Mouse (Mus musculus): ENCODE results near the gene Tmub1. TPM values are rescaled to one million over a fixed set of nuclear protein-coding genes. Genes with fewer than 3 reads are reported as not detected.
A peak's percentile ranks its signal among the peaks of the same experiment; 100 is the strongest.

Tmub1 gene
- total RNA-seq, 4 experiments from 2014 or later = 18.4 to 19.9 (median 19.3) TPM

DNA sequence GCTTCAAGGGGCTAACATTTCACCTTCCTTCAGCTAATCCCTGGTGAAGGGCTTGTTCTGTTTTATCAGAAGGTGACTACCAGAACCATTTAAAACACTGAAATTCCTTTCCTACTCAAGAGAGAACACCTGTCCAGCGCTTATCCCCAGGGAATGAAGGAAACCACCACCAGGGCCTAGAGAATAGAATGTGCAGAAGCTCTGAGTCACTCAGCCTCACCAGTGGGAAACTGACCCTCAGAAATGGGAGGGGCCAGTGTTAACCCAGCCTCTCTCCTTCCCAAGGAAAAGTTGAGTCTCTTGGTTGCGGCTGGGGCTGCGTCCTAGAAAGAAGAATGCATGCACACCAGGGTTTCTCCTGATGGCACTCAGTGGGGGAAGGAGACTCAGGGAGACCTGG is 7.4 kb upstream of the Tmub1 start:
- DNase-seq (ENCODE audit: low spot score in 2 of 2) = no peak

DNA sequence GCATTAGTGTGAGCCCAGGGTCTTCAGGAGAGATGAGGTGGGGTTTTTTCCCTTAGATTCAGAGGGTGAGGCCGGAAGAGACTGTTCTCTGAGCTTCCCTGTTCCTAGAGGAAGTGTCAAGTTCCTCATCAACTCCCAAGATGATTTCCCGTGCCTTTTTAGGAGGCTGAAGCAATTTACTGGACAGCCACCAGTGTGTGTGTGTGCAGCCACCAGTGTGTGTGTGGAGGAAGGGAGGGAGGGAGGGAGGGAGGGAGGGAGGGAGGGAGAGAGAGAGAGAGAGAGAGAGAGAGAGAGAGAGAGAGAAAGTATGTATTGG is 6.3 kb upstream of the Tmub1 start:
- no peak for DNase-seq (ENCODE audit: low spot score in 2 of 2)

DNA sequence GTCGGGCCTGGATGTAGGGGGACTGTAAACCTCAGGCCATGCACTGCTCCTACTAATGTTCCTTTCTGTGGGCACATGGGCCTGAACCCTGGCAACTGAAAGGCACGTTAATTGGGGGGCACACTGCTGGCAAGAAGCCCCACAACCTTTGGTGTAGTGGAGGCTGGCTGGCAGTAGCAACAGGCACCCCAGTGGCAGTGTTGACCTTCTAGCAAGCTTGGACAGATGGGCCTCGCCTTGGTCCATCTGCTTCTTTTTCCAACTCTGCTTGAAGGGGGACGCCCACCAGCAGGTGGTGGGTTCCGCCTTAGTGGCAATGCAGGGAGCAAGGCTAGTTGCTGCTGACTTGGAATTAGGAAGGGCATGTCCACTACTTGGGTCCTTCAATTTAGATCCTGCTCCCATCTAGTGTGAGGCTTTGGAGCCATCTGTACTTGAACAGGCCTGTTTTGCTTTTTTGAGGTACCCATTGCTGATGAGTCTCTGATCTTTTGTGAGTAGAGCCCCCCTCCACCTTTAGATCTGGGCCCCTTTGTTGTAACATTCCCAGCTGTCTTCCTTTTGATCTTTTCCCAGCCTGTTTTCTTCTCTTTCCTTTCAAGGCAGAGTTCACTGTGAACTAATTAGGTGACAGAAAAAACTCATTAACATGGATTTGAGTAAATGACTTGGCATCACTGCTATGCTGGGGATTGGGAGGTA is 5.8 kb upstream of the Tmub1 start:
- no peak for DNase-seq (ENCODE audit: low spot score in 2 of 2)

DNA sequence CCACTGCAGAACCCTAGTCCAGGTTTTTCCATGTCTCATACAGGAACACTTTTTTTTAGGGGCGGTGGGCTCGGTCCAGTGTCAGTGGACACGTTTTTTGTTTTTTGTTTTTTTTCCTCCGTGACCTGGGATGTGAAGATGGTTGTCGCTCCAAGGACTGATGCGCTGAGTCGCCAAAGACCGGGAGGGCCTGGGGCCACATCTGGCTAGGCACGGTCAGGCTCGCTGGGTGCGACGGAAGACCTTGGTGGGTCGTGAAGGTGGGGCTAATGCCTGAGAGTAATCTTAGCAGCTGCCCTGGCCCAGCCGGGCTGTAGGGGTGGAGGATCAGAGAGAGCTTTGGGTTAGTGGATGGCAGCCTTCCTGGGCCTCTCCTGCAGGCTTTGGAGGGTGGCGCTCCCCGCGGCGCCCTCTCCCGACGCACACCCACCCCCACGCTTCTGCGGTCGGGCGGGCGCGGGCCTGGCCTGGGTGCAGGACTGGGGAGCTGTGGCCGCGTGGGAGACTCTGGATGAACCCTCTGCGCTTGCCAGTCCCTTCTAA is 5.1 kb upstream of the Tmub1 start:
- DNase-seq (ENCODE audit: low spot score in 2 of 2) = no peak

DNA sequence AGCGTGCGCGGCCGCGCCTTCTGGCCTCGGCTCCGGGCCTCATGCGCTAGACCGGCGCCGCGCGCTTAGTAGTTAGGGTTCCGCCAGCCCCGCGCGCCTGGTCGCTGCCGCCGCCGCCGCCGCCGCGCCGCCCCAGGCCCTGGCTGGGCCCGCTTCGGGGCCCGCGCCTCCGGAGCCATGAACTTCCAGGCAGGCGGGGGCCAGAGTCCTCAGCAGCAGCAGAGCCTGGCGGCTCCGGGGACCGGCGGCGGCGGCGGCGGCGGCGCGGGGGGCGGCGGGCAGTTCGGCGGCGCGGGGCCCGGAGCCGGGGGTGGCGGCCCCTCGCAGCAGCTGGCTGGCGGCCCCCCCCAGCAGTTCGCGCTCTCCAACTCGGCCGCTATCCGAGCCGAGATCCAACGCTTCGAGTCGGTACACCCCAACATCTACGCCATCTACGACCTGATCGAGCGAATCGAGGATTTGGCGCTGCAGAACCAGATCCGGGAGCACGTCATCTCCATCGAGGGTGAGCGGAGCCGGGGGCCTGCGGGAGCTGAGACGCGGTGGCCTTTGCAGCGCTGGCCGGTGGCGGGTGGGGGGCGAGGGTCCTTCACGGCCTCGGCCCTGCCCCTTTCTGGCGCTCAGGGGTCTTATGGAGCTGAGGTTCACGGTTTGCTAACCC is 4.5 kb upstream of the Tmub1 start, which contains the start of gene Agap3:
Gene Agap3 (plus strand): TSS at position 148 of the 661 bp plus-strand sequence.
- no peak for DNase-seq (ENCODE audit: low spot score in 2 of 2)

DNA sequence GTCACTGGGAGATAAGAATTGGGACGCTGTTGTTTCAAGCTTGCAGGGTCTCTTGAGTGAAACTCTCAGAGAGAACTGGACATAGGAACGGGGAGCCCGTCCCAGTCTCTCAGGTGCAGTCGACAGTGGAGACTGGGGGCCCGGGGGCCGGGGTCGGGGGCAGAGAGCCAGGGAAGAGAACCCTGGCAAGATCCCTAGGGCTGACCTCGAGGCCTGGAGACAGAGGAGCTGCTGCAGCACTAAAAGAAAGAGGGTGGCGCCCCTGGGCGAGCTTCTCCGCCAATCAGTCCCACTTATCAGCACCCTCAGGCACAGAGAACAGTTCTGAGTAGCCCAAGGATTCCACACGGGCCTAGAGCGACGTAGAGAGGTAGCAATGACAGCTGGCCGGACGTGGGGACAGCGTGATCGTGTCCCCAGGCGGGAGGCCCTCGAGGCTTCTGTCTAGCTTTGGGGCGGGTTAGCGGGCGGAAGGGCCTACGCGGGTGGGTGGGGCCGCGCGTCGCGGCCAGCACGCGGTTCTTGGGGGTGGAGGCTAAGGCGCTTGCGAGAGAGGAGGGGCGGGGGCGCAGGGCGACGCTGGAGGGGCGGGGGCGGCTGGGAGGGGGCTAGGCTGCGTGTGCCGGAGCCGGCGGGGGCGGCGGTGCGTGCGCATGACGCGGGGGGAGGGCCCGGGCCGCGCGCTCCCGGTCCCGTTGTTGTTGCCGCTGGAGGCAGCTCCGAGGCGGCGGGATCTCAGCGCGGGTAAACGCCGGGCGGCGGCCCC is 3.8 kb upstream of the Tmub1 start:
- peak; percentile 79 to 86 for DNase-seq (ENCODE audit: low spot score in 2 of 2)

DNA sequence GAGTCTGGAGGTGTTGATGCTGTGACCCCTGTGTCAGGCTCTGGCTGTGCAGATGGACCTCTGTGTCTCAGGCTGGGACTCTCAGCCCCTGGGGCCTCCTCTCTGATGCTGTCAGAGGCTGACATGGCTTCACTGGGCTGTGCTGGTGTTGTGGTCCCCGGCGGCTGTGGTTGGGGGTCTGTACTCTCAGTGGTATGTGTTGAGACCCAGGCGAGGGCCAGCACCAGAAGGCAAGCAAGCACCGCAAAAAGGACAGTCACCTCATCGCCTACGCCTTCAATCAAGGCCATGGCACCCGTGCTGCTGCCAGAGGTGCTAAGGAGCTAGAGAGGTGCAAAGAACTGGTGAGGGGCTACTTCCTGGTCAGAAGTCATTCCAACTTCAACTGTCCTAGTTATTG is 1.0 kb downstream of the Tmub1 start:
- no peak for DNase-seq (ENCODE audit: low spot score in 2 of 2)

DNA sequence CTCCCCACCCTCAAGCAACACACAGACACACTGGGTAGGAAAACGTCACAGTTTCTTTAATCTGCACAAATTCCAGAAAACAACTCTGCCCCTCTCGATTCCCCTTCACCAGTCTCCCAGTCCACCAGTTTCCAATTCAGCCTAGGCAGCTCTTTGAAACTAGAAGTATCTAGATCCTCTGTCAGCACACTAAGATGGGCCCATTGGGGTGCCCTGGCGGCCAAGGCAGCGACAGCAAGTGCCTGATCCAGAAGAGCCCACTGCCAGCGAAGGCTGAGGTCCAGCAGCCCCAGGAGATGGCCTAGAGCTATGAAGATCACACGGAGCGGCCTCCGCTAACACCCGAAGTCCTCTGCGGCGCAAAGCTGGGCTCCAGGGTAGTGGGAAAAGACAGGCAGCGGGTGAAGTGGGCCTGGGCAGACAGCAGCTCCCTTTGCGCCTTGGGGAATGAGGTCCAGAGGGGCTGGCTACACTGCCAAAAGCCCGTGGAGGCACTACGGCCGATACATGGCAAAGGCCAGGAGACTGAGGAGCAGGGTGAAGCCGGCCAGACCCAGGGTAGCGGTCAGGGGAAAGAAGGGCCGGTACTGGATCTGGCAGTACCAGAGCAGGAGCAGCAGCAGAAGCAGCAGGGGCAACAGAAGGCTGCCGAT is 2.1 kb downstream of the Tmub1 start:
- no peak for DNase-seq (ENCODE audit: low spot score in 2 of 2)

DNA sequence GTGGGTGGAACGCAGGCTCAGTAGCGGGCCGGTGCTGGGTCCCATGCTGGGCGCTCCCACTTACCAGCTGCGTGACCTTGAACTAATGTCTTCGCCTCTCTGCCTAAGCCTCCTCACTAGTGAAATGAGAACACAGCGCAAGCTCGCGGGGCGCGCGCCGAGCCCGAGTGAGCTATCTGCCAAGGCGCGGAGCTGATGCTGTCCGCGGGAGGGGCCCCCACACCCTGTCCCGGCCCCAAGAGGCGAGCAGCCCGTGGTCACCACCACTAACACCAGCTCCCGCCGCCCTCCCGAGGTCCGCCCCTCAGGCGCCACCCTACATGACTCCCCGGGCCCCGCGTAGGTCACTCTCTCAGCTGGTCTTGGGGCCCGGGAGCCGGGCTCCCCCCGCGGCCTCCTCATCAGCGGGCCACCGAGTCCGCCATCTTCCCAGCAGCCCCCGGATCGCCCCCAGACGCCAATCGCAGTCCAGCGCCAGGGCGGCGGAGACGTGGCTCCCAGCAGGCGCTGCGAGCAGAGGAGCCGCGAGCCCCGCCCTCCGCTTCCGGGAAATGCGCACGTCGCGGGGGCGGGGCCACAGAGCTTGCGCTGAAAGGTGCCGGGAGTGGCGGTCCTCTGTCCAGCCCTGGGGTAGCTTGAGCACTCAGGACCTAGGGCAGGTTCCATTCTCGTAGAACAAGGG is 2.8 kb downstream of the Tmub1 start, which contains the start of gene Fastk:
Gene Fastk (minus strand): TSS at position 542 of the 682 bp plus-strand sequence.
- DNase-seq (ENCODE audit: low spot score in 2 of 2) = peak; percentile 86 to 94

DNA sequence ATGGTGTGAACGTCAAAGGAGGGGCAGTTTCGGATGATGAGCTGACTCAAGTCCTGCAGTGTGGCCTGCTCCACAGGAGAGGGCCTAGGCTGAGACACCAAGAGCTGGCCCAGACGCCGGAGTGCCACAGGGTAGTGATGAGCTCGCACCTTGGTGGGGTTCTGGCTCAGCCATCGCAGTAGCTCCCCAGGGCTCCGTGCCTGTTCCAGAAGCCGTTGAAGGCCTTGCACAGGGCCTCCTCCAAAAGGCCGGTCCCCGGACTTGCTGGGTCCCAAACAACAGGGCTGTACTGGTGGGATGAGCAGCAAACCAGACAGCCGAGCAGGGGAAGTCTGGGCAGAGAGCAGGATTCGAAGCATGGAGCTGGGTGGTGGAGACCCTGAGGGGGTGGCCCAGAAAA is 3.7 kb downstream of the Tmub1 start:
- no peak for DNase-seq (ENCODE audit: low spot score in 2 of 2)

DNA sequence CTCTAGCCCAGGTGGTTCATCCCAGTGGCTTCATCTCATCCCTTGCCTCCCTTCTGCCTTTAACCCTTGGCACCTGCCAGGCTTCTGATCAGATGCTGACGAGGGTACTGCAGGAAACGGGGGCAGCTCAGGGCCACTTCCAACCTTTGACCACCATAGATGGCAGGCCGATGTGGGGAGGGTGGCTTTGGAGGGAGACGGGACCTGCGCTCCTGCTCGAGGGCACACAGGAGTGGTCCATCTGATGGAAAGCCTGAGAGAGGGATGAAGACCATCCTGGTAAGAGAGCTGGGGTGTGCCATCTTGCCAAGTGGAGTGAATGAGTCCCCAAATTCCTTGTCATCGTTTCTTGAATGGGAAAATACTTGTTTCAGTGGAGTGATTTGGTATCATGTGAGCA is 4.5 kb downstream of the Tmub1 start:
- DNase-seq (ENCODE audit: low spot score in 2 of 2) = no peak

DNA sequence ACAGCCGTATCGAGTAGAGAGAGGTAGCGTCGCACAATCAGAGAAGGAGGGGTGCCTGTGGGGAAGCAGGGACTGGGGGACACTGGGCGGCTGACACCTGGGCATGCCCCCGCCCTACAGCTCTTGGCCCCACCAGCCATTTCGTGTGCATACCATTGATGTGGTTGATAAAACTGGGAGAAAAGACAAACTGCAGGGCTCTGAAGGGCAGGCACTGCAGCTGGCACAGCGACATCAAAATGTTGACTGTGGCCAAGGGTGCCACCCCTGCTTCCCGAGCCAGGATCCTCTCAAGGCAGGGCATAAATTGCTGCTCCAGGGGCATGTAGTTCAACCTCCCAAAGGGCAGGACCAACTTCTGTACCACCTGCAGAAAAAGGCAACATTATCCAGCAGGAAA is 5.6 kb downstream of the Tmub1 start:
- DNase-seq (ENCODE audit: low spot score in 2 of 2) = no peak

DNA sequence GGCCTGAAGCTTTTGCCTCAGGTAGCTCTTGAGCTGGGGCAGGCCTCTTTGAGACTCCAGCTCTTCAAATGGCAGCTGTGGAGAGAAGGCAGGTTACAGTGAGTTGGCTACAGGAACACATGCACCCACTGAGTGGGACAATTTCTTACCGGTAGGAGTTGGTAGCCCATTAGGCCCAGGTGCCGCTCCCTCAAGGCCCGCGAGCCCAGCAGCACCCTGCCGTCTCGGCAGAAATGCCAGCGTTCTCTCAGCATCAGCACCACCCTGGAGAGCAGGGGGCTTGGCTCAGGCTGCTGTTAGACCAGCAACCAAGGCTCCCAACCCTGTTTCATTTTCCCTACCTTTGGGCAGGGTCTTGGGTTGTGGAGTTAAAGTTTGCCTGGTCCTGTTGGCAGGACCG is 6.5 kb downstream of the Tmub1 start:
- DNase-seq (ENCODE audit: low spot score in 2 of 2) = no peak

DNA sequence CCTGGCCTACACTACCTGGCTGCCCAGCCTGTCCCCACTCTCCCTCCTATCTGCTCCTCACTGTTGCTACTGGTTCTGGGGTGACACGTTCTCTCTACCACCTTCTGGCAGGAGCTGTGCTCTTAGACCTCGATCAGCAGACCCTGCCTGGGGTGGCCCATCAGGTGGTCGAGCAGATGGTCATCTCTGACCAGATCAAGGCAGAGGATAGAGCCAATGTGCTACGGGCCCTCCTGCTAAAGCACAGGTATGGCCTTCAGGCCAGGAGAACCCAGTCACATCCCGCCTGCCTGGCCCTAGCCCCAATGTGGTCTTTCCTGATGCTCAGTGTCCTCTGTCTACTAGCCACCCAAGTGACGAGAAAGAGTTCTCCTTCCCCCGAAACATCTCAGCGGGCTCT is 13.7 kb downstream of the Tmub1 start:
- DNase-seq (ENCODE audit: low spot score in 2 of 2) = no peak

DNA sequence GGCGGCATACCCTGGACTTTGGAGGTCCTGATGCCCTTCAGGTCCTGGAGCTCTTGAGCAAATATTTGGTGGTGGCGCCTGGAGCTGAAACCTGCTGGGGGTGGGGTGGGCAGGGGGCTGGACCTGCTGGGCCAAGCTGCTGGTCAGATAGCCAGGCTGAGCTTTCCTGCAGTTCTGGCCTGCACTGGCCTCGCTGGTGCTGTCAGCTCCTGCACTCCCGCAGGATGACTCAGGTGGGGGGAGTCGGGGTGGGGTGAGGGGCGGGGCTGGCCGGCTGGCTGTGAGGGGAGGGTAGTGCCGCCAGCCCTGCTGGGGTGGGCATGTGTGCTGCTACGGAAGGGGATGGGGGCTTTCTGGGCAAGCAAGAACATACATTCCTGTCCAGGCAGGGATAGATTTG is 19.1 kb downstream of the Tmub1 start:
- no peak for DNase-seq (ENCODE audit: low spot score in 2 of 2)

DNA sequence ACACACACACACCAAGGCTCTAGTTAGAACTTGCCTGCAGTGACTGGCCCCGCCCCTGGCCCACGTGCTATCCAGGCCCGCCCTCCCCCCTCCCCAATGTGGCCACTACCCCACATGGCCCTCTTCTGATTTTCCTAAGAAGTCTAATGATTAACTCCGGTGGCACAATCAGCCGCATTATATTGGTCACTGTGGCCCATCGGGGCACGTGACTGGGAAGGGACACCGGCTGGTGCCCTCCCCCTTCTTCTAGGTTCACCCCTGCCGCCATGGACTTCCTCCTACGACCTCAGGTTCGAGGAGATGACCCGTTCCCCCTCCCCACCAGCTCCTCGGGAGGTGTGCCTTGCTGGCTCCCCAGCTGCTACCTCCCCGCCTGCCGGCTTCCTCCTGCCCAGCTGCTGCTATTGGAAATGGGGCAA is 19.7 kb downstream of the Tmub1 start:
- no peak for DNase-seq (ENCODE audit: low spot score in 2 of 2)

DNA sequence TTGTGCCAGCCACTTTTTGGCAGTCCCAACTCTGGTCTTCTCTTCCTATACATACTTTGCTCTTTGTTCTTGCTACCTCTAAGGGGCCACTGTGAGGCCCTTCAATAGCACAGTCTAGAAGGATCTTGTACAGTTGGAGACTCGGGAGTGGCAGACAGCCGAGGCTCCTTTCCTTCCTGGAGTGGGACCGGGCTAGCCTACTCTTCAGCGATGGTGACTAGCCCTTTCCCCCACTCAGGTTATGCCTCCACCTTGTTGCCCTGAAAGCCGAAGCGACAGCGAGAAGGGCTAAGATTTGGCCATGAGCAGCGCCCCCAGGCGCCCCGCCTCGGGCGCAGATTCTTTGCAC is 20.4 kb downstream of the Tmub1 start:
- no peak for DNase-seq (ENCODE audit: low spot score in 2 of 2)

DNA sequence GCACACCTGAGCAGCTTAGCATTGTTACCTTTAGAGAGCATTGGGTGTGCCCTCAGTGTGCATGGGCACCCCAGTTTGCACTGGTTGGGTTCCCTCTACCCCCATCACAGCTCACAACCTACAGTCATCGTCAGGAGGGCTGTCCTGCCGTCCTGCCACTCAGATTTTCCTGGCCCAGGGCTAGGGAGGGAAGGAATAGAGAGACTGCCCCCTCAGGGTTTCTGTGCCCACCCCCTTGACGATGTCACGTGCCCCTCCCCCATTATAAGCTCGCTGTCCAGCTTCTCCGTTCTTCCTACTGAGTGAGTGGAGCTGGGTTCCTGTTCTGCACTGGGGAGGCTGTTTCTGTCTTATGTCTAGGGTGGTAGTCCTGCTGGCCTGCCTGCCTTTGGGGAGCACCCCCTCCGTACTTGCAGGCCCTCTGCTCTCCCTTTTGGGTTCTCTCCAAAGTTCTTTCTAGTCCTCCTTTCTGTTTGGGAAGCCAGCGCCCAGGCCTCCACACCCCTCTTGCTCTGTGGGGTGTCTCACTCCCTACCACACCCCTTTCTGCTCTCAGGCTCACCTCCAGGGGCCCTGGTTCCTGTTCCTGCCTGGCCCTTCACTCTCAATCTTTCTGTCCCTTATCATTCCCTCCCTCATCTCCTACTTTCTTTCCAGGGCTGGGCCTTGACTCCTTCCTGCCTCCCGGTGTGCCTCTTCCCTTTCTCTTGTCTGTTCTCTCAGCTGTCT is 20.9 kb downstream of the Tmub1 start:
- DNase-seq (ENCODE audit: low spot score in 2 of 2) = no peak

DNA sequence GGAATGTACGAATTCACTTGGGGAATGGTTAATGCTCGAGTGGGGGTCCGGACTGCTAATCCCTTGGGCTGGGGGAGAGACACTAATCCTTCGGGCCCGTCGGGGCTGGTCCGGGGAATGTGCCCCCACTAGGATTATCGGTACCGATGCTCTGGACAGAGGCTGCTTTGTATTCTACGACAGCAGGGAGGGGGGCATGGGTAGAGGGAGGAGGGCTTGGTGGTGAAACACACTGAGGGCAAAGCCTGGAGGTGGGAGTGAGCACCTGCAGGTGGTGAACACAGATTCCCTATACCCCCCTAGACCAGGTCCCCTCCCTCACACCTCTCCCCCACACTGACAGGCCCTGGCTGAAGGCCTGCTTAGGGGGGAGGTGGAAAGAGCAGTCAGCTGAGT is 21.6 kb downstream of the Tmub1 start:
- no peak for DNase-seq (ENCODE audit: low spot score in 2 of 2)

DNA sequence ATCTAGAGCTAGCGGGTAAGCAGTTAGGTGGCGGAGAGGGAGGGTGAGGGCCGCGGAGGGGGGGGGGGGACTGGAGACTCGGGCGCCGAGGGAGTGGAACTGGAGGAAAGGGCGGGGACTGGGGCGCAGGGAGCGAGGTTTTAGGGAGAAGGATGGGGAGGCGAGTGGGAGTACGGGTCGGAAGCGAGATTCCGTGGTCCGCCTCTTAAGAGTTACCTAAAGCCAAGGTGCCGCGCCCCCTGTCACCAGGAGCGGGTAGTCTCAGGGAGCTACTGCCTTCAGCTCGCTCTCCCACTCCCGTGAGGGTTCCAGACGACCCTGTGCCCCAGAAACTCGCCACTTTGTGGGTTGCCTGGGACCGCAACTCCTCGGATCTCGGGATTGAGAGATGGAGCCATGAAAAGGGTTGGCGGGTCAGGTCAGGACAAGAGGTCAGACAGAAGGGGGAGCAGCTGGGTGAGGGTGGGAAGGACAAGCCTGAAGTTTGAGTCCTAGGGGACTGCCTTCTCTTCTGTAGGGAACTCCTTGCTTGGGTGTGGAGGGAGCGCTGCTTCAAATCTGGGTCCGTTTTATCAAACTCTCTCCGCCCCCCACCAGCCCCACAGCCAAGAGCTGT is 22.1 kb downstream of the Tmub1 start:
- peak in 1 of 2 experiments; percentile 20 for DNase-seq (ENCODE audit: low spot score in 2 of 2)

Data from gastrocnemius, adult 8-10 months (tissue).